Mouse (Mus musculus): ENCODE results near the gene Dct.

Dct gene

GRCm38 (mm10) chr14:118051975-118052630 is at the start of gene Dct:
Gene Dct (minus strand): TSS chr14:118052244.
- in situ Hi-C loops (cut with MseI, MboI), result no loop called here

GRCm38 (mm10) chr14:118101227-118101990 is 49.4 kb upstream of the Dct start:
- in situ Hi-C loops (cut with MseI, MboI), result no loop called here

- in situ Hi-C loops (cut with MseI, MboI), result no loop called here
Measured at GRCm38 (mm10) chr14:118098265-118098664, 46.2 kb upstream of the Dct start.

GRCm38 (mm10) chr14:118089806-118090392 is 37.9 kb upstream of the Dct start:
- in situ Hi-C loops (cut with MseI, MboI), result no loop called here

GRCm38 (mm10) chr14:118089215-118089805 is 37.3 kb upstream of the Dct start:
- in situ Hi-C loops (cut with MseI, MboI), result no loop called here

- in situ Hi-C loops (cut with MseI, MboI), result no loop called here
Measured at GRCm38 (mm10) chr14:118088437-118089207, 36.6 kb upstream of the Dct start.

- in situ Hi-C loops (cut with MseI, MboI), result no loop called here
Measured at GRCm38 (mm10) chr14:118086271-118087035, 34.4 kb upstream of the Dct start.

- in situ Hi-C loops (cut with MseI, MboI), result no loop called here
Measured at GRCm38 (mm10) chr14:118083851-118084250, 31.8 kb upstream of the Dct start.

- in situ Hi-C loops (cut with MseI, MboI), result no loop called here
Measured at GRCm38 (mm10) chr14:118080606-118081005, 28.6 kb upstream of the Dct start.

- in situ Hi-C loops (cut with MseI, MboI), result no loop called here
Measured at GRCm38 (mm10) chr14:118070100-118070499, 18.1 kb upstream of the Dct start.

GRCm38 (mm10) chr14:118069439-118070079 is 17.5 kb upstream of the Dct start:
- in situ Hi-C loops (cut with MseI, MboI), result no loop called here

GRCm38 (mm10) chr14:118061766-118062432 is 9.9 kb upstream of the Dct start:
- in situ Hi-C loops (cut with MseI, MboI), result no loop called here

GRCm38 (mm10) chr14:118058581-118058886 is 6.5 kb upstream of the Dct start:
- in situ Hi-C loops (cut with MseI, MboI), result no loop called here

- in situ Hi-C loops (cut with MseI, MboI), result no loop called here
Measured at GRCm38 (mm10) chr14:118057696-118058580, 5.9 kb upstream of the Dct start.

- in situ Hi-C loops (cut with MseI, MboI), result no loop called here
Measured at GRCm38 (mm10) chr14:118052770-118053169, 726 bp upstream of the Dct start.

GRCm38 (mm10) chr14:118051396-118051795 is 648 bp downstream of the Dct start:
- in situ Hi-C loops (cut with MseI, MboI), result no loop called here

- in situ Hi-C loops (cut with MseI, MboI), result no loop called here
Measured at GRCm38 (mm10) chr14:118050990-118051389, 1.1 kb downstream of the Dct start.

- in situ Hi-C loops (cut with MseI, MboI), result no loop called here
Measured at GRCm38 (mm10) chr14:118050431-118050830, 1.6 kb downstream of the Dct start.

- in situ Hi-C loops (cut with MseI, MboI), result no loop called here
Measured at GRCm38 (mm10) chr14:118049648-118050238, 2.3 kb downstream of the Dct start.
